Mouse (Mus musculus) retina, postnatal 7 days (tissue): ENCODE data around the gene Gm8220.
"Not testable (repeated sequence)": the region's sequence is repeated elsewhere in the genome, so short reads cannot be mapped to it uniquely, and the experiment has no call there.

Experiments
- DNase-seq: peaks from one replicate; pipeline ENCODE4 v3.0.0-alpha.2; 2012; ENCODE audit warnings: low read depth, low spot score

Gene Gm8220

GRCm38 (mm10) chr14:44285280-44285679 lies at the start of gene Gm8220:
TSS of gene Gm8220 (plus strand) at chr14:44285580.
- not testable (repeated sequence) for DNase-seq

GRCm38 (mm10) chr14:44248039-44248438 lies 37.3 kb upstream of the Gm8220 start:
- no peak for DNase-seq

- DNase-seq = not testable (repeated sequence)
Measured at GRCm38 (mm10) chr14:44312049-44312448, 26.7 kb downstream of the Gm8220 start.

- not testable (repeated sequence) for DNase-seq
Measured at GRCm38 (mm10) chr14:44338484-44338883, 53.1 kb downstream of the Gm8220 start, which contains the start of gene Gm5930. TSS of gene Gm5930 (minus strand) at chr14:44338584.
